Mouse (Mus musculus): ENCODE results near the gene Vmn1r21.
A peak's percentile ranks its signal among the peaks of the same experiment; 100 is the strongest.
"Not testable (repeated sequence)": the region's sequence is repeated elsewhere in the genome, so short reads cannot be mapped to it uniquely, and the experiment has no call there.

Vmn1r21 gene

DNA sequence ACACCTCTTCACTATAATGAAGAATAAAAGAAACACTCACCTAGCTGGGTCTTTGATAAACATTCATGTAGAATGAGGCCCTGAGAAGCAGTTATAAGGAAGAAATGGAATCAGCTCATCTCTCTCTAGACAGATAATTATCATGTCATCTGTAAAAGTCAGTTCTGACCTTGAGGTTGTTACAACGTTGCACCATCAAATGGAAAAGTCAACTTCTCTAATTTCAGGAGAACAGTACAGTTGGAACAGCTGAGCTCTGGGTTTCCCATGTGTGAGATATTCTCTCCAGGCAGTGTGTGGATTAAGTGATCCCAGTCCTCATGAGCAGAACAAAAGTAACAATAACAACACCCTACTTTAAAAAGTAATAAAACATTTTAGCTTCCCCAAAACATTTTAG is at the start of gene Vmn1r21:
Vmn1r21 (minus strand) TSS at position 58 of the 400 bp plus-strand sequence.
- DNase-seq = no peak

DNA sequence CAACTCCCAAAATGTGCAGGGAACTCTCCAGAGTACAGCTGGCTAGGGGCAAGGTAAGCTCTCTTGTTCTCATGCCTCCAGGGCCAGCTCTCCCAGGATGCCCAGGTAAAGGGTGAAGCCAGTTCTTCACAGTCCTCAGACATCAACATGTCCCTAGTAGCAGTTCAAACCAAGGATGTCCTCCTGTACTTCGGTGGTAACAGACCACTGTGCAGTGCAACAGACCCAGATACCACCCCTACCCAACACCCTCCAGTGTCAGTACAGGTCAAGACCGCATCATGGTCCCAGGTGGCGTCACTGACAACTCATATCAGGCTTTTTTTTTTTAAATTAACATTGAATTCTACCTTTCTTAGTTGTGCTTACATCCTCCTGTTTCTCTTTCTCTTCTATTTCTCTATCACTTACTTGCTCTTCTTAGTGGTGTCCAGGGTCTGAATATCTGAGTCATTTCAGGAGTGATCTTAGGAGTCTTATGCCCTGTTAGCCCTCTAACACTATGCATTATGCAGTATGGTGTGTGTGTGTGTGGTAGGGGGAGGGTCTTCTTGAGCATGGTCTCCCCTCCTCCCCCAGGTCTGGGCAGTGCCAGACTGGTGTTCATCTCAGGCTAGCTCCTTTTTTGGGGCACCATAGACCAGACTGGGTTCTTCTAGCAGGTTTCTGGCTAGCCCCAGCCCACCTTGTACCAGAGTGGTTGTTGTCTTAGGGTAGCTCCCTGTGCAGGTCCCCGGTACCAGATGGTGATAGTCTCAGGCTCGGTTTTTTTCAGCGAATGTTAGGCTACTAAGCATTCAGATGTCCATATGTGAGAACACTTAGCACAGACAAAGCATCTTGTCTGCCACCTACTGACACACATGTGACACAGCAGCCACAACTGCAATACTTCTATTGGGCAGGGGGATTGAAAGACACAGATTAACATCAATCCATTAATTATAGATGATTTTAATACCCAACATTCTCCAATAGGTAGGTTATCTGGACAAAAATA is 9.2 kb upstream of the Vmn1r21 start:
- DNase-seq = peak in 1 of 2 experiments; percentile 24

DNA sequence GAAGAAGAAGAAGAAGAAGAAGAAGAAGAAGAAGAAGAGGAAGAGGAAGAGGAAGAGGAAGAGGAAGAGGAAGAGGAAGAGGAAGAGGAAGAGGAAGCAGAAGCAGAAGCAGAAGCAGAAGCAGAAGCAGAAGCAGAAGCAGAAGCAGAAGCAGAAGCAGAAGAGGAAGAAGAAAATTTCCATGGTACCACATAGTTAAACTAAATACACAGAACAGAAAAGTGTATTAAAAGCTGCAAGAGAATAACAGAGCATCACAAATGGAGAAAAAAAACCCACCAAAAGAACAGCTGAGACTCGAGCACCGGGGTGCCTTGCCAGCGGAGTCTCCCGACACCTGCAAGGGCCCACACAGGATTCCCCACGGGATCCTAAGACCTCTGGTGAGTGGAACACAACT is 1.0 kb upstream of the Vmn1r21 start:
- not testable (repeated sequence) for DNase-seq

DNA sequence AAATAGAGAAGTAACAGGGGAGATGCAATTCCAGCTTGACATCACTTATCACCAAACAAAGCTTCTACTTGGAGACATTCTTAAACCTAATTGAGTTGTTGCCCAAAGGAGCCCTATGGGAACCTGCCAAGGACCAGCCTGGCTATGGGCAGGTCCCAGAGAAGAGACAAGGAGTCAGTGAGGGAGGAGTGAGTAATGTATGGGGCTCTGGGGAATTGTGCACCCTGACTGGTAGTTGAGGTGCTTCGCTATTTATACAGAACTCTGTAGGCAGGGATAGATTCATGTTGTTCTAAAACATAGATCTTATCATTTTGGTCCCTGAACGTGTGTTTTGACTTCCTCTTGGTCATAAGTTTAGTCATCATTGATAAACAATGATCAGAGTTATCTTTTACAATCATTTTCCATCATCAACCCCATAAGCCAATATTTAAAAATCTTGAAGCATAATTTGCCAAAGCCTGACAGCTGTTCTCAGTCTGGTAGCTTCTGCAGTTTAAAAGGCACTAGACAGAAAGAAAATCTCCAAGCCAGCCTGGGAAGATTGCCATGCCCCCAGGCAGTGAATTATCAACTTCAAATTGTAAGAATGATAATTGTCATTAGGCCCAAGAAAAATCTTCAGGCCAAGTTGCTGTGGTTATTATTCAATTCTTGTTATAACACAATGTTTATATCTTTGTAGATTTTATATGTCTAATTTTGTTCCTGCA is 10.3 kb downstream of the Vmn1r21 start:
- no peak for DNase-seq

DNA sequence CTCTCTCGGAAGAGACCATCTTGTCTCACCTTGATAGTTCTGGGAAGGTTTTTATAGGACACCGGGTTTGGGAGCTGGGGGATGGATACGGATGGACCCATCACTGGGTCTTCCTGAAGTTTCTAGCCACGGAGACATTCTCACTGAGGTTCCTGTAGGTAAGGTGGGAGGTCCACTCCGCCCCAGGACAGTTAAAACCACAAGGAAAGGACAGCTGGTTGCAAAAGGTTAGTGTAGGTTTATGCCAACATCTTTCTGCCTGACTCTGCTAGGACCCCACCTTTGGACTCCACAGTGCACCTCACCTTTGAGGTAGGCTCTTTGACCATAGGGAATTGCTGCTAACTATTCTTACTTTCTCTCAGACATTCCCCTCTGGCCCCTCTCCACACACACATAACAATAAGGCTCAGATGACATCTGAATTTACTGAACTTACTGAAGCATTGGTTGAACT is 24.9 kb downstream of the Vmn1r21 start:
- DNase-seq = no peak

DNA sequence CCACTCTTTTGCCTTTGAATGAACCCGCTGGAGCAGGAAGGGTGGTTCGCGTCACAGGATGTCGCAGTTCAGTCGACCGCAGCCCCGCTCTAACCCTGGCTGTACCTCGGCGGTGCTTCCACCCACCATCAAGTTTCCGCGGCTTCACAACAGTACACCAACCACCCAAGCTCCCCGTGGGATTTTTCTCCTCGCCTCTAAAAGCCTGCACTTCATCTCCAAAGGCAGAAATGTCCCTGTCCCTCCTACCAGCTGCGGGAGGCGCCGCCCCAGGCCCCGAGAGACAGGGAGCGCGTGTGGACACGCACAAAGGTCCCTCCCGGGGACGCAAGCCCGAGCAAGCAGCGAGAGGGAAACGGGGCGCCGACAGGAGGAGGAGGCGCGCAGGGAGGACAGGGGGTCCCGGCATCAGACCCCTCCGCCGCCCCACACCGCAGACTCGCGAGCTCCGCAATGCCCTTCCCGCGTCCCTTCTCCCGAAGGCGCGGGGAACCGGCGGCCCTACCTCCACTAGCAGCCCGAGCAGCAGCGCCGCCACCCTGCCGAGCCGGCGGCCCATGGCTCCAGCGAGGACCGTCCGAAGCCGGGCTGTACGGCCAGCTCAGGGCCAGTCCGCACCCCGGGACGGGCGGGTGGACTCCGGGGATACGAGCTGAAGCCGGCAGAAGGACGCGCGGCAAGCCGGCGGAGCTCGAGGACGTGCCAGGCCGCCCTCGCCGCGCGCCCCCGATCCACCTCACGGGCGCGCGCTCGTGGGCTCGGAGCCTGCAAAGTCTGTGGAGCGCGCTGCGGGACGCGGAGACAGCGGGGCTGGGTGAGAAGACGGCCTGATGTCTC is 25.5 kb downstream of the Vmn1r21 start, which contains the start of gene Vopp1:
Vopp1 (minus strand) TSS at position 738 of the 837 bp plus-strand sequence.
- DNase-seq = peak; percentile 52 to 53

DNA sequence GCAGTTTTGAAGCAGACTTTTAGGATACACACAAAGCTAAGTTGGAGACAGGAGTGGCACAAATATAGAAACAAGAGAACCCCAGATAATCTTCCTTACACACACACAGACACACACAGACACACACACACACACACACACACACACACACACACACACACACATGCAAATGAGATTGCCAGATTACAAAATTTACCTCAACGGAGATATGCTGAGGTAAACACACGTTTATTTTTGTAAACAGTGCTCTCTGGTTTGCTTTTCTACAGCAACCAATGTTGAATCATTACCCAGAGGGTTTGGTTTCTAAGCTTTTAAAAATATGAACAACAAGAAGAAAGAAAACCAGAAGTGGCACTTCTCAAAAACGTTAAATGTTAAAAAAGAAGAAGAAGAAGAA is 26.7 kb downstream of the Vmn1r21 start:
- DNase-seq = no peak

DNA sequence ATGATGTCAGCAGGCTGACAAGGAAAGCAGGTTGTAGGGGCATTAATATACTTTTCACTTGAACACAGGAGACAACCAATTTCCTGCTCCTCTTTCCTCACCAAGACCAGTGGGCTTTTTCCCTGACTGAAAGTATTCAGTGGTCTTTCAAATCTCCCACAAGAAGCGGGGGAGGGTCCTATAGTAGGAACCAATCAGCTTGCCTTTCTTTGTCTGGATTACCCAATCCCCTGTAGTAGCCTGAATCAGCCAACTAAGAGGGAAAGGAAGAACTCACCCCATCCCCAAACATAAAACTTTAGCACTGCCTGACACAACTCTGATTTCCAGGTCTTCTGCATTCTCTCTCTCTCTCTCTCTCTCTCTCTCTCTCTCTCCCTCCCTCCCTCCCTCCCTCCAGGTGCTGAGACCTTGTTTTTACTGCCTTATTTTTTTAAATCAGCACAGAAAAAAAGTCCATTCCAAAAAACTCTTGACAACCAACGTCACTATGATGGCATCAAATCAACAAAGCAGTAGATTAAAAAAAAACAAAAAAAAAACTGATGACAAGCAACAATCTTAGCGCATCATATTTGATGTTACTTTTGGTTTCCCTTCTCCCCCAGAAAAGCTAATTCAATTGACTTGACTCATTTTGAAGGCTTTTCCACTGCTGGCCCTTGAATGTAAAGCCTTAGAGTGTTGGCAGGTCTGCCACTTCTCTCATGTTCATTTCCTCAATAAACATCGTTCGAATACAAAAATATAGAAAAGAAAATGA is 27.3 kb downstream of the Vmn1r21 start:
- no peak for DNase-seq

DNA sequence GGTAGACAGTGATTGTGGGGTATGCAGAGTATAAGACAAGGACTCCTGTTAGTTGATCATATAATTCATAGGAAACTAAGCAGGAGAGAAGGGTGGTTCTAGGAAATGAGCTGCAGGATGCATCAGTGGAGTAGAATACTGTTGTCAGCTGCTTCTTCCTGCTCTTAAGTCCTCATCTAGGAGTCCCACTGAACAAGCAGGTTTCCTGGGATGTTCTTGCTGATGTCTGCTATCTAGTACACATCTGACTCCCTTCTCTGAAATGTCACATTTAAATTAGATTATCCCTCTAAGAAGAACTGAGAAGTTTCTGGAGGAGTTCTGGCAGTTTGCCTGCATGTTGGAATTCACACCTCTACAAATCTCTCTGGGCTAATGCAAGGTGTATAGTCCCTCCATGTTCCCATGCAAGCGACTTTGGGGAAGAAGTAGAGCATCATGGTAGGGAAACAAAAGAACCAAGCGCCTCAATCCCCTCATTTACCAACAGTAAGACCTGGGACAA is 35.7 kb downstream of the Vmn1r21 start:
- no peak for DNase-seq

DNA sequence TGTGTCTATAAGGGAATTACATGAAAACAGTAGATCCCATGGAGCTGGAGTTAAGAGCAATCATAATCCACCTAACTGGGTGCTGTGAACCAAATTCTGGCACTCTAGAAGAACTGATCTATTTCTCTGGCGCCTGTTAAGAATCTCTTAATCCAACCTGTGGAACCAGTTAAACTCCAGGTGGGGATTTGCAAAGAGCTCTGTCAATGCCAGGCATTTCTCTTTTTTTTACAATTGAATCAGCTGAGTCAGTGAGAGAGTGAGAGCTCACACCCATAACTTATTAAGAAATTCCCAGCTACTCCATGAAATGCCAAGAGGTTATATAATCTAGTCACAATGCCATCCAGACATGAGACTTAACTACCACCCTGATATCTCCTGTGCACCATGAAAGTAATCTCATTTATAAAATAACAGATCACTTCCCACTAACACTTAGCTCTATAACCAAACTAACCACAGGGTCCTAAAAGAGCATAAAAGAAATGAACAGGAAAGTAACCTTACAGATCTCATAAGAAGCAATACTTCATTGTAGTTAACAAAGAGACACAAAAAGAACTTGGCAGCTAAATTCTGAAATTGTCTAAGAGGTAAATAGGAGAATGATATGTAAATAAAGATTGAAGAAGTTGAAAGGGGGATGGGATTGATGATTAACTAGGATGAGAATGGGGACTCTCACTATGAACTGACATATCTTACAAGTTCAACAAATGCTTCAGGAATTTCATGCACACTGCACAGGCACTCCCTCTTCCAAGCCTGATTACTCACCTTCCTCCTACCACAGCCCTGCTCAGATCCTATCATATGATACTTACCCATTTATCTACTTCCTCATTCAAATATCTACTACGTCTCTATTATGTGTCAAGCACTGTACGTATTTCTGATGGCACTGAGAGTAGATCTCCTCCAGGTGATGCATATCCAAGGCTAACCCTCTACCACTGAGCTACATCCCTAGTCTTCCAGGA is 38.1 kb downstream of the Vmn1r21 start:
- no peak for DNase-seq

DNA sequence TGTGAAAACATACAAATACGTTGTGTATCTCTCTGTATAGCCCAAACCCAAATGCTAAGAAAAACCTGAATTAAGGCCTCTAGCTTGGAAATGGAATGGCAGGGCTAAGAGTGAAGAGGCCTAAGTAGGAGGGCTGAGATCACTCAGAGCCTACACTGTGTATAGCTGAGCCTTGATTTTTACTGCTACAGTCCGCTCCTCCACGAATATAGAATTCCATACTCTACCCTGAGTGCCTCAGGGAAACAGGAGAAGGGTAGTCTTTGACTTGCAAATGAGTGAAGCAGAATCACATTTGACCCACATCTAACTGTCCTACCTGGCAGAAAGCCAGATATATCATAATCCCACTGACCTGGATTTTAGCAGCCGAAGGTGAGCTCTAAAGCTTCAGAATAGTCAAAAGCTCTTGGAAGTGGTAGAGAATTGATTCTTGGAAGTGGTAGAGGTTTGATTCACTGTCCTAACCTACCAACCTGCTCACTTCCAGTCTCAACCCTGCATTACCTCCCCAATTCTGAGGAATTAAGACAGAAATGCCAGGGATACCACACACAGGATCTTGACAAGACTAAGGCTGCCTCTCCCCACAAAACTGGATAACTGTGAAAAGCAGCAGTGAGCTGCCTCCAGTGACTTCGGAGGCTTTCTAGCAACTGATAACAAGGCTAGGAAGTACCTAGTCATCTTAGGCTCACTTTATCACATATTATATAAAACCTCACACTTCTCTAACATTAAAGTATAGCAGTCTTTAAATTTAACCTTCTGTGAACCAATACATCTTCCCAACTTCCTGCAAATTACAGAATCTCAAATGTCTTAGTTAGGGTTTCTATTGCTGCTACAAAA is 44.7 kb downstream of the Vmn1r21 start:
- DNase-seq = no peak

DNA sequence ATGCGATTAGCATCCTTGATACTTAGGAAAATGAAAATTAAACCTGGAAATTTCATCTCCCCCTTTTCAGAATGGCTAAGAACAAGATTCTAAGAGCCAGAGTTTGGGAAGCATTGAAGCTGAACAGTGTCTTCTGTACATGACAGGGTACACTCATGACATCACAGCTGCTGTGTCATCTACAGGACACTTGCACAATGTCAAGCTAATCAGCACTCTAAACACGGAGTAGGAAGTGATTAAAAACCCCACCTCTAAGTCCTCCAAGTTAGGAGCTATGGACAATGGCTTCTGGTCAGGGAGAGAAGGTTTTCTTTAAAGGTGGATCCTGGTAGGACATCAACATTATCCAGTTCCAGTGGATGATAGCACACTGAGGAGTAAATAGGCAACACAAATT is 47.0 kb downstream of the Vmn1r21 start:
- DNase-seq = no peak

DNA sequence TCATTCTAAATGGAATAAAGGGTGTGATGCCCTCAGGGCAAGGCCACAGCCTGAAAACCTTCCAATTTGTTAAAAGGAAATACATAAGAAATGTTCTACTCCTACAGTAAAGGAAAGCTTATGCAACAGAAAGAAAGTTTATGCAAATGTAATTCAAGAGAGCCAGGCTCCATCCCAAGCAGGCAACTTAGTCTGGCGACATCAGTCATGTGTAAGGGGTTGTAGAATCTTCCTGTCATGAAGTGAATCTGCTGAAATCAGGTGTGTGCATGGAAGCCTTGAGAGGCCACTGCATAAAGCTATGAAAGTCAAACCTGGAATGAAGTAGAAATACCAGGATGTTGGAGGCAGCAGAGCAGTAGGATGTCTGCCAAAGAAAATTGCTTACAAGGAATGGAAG is 51.2 kb downstream of the Vmn1r21 start:
- no peak for DNase-seq

DNA sequence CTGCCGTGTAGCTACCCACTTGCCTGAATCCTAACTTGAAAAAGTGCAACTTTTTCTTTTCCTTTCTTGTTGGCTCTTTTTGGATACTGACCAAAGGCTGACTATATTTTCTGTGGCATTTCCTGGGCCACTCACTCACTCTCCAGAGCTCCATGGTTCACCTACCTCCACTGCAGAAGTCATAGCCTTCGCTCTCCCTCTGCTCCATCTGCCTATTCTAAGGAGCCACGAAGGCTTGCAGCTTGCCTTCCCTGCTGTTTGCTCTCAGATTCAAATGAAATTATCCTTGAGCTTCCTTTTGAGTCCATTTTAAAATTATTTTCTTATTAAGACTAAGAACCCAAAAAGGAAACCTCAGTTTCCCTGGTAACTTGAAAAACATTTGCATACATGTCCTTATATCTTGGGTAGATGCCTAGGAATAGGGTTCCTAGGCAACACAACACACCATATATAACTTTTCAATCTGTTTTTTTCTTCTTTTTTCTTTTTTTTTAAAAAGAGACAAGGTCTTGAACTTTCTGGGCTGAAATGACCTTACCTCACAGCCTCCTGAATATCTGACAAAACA is 53.2 kb downstream of the Vmn1r21 start:
- no peak for DNase-seq

DNA sequence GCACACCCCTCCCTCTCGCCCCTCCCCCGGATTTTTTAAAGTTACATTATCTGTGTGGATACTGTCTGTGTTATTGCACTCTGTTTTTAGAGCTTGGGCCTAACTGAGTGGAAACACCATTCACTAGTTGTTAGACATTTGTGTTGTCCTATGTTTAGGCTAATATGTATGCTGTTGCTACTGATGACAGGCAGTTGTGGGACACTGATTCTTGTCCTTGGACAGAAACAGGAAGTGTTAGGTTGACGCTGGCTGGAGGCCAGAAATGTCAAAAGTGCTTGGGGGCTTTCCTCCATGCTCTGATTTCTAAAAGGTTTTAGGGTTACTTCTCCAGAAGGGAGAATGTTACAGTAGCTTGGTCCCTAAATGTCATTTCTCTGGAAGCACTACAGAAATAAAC is 54.3 kb downstream of the Vmn1r21 start:
- DNase-seq = peak; percentile 38 to 46
